Mouse (Mus musculus) embryo, embryonic 10.5 days (tissue): Measurements from ENCODE around the gene Prx.

Experiments
- DNase-seq: peaks from one replicate; pipeline ENCODE4 v3.0.0-alpha.2; 2015; ENCODE audit warnings: low spot score

The Prx gene

DNA sequence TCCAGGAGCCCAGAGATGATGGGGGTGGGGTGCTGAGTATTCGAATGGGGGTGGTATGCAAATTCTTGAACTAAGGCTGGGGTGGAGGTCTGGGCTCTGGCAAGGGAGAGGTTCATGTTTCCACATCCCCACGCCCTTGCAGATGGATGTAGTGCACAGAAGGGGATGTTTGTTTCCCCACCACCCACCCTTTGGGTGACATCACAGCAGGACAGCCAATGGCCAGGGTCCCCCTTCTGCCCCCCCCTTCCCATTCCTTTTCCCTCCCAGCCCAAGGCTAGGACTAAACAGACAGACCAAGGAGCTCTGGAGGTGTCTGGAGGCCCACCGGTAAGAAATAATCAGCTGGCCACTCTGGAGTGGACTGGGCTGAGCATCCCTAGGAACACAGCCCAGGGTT is at the start of gene Prx:
Gene Prx (plus strand): TSS at position 289 of the 400 bp plus-strand sequence.
- no peak for DNase-seq

DNA sequence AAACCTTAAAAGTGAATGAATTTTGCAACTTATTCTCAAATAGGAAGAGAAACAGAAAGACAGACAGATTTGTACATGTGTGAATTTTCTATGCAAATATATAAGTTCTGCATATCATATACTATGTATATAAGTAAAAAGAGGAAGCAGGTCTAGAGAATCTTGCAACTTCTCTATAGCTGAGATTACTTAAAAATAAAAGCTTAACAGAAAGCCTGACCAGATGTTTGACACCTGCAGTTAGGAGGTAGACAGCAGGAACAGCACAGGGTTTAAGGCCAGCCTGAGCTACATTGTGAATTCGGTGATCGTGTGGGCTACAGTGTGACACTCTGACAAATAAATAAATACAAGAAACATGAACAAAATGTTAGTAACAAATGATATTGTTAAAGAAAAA is 47.8 kb upstream of the Prx start:
- no peak for DNase-seq

DNA sequence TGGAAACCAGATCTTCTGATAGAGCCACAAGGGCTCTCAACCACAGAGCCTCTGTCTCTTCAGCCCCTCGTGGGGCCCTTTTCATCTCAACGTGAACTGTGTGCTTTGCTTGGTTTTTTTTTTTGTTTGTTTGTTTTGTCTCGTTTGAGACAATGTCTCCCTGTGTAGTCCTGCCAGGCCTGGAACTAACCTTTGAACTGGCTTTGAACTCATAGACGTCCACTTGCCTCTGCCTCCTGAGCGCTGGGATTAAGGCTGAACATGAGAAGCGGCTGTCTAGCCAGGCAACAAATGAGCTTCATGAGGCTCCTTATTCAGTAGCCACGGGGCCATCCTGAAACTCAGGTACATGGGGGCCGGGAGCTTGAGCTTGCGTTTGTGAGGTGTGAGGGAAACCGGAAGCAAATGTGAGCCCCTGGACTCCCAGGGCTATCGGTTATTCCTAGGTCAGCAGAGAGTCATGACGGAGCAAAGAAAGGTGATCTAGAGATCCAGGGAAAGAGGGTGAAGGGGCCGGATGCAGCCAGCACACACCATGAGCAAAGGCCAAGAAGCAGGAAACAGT is 46.8 kb upstream of the Prx start:
- DNase-seq, result no peak

DNA sequence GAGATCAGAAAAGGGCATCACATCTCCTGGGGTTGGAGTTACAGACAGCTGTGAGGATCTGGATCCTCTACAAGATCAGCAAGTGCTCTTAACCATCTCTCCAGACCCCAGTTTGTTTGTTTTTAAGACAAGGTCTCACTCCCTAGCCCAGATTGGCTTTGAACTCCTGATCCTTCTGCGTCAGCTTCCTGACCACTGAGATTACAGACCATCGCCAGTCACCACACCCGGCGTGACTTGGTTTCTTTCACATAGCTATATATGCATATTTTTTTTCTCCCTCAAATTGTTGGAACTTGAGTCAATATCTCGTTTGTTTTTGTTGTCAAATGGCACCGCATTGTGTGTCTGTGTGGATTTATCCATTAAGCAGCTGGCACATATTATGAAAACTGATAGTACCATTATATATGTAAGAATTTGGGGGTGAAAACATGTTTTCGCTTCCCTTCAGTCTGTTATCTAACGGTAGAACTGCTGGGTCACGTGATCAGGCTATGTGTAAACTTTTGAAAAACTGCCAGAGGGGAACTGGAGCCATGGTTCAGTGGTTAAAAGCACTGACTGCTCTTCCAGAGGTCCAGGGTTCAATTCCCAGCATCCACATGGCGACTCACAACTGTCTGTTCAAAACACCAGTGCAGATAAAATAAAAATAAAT is 44.5 kb upstream of the Prx start:
- no peak for DNase-seq

DNA sequence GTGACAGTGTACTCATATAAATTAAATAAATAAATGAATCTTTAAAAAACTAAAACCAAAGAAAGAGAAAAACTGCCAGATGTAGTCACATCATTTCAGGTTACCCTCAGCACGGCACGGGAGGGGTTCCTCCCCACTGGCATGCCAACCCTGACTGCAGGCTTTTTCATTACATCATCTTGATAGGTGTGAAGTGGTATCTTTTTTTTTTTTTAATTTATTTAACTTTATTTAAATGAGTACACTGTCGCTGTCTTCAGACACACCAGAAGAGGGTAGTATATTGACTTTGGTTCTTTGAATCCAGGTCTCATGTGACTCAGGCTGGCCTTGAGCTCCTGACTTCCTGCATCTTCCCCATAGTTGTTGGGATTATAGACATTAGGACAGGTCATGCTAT is 43.9 kb upstream of the Prx start:
- DNase-seq, result no peak

DNA sequence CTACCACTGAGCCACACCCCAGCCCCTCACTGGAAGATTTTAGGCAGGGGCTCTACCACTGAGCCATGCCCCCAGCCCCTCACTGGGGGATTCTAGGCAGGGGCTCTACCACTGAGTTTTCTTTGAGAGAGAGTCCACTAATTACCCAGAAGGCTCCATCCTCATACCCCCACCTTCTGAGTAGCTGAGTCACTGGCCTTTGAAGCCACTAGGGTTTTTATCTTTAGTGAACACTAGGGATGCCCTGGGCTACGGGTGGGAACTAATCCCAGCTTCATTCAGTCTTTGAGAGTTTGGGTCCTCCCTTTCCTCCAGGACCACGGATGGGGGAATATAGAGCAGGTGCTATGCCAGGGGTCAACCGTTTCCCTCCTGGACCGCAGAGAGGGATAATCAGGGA is 40.5 kb upstream of the Prx start:
- DNase-seq, result no peak

DNA sequence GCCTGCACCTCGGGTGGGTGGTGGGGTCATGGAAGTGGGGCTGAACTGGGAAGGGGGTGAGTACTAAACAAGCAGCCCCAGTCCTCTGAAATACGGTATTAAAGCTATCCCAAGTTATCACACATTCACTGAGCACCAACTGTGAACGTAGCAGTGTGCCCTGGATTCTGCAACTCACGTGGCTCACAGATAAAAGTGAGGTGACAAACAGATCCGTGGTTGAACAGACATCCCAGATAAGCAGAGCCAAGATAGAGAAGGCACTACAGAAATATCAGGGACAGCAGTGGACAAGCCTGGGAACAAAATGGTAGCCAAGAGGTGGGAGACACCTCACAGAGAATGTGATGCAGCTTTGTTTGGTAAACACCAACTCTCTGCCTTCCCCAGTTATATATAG is 39.5 kb upstream of the Prx start:
- no peak for DNase-seq

DNA sequence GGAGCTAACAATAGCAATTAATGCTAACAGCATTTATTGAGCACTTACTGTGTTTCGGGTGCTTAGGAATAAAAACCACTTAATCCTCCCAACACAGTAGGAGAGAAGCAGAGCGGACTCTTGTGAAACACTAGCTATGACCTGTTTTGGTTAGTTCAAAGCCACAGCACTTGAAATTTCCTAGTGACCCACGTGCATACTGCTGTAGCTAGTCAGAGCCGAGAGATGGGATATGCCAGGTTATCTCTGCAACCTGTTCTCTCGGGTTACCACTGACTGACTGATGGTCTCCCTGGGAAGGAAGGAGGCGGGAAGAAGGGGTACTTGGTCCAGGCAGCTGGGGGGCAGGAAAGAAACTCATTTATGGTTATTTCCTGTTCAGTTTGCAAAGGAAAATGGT is 38.6 kb upstream of the Prx start:
- no peak for DNase-seq

DNA sequence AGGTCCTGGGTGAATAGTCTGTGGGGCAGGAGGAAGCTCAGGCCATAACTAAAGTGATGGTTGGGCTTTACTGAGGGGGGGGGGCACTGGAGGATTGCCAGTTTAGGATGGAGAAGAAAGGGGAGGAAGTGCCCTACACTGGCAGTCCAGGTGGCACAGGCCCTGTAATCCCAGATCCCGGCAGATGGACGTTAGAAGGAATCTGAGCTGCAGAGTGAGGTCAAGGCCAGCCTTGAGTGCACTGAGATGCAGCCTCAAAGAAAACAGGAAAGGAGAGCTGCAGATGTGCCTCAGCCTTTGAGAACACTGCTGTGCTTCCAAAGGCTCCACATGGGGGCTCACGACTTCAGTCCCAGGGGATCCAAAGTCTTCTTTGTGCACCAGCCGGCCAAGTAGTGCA is 31.5 kb upstream of the Prx start:
- DNase-seq, result peak; percentile 14

DNA sequence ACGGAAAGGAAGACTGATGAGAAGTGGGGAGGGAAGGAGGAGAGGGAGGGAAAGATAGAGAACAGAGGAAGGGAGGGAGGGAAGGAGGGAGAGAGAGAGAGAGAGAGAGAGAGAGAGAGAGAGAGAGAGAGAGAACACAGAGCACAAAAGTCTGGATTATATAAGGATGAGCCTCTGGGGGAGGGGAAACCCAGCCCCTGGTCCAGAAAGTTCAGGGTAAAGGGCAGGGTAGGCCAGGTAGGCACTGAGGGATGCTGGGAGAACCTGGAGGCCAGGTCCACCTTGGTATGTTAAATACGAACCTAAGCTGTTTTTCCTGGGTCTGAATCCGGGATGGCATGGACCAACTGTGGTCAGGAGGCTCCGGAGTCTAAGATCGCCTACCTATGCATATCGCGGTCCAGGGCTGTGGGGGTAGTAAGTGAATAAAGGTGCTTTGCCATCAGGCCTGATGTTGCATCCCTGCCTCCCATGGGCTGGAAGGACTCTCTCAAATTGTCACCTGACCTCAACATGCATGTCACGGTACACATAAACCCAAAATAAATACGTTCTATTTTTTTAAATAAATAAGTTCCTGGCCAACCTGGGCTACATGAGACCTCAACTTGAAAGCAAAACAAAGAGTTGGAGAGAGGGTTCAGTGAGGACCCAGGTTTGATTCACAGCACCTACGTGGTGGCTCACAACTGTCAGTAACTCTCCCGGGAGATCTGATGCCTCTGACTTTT is 27.6 kb upstream of the Prx start:
- DNase-seq, result no peak

DNA sequence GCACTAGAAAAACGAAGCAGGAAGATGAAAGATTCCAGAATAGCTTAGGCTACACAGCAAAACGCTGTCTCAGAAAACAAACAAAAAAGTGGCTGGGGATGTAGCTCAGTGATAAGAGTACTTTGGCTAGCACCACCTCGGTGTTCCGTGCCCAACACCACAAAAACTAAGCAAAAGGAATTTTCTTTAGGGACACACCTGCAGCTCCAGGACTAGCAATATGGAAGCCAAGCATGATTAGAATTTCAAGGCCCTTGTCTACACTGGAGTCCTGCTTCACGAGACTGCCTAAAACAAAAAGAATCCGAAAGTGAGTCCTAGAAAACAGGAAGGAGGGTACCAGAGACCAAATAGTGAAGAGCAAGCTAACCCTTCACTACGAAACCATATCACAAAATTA is 26.5 kb upstream of the Prx start:
- no peak for DNase-seq

DNA sequence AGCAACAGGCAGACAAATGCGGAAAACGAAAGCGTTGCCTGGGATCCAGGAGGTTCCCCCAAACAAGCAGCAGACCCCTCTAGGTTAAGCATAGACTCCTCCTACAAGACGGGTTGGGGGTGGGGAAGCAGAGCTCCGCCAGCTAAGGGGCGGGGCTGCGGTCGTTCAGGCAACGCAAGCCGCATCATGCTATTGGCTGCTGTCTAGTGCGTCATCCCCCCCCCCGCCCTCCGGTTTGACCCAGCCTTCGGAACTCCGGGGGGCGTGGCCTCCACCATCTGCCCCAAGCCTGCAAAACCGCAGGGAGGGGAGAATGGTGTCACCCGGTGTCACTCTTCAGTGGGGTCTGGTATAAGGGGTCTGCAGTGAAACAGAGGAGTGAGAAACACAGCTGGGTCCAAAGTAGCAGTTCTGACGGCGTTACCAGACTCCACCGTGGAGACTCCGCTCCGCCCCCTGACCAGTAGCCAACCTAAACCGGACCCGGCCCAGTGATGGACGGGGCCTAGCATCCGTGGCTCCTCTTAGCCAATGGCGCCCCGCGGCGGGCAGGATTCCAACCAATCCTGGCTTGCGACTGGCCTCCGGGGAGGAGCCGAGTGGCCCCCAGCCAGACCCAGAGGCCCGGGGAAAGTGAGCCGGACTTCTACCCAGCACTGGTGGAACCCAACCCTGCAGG is 25.8 kb upstream of the Prx start, which contains the start of gene Sertad3:
Gene Sertad3 (plus strand): TSS at position 613 of the 679 bp plus-strand sequence.
- peak; percentile 99 for DNase-seq

DNA sequence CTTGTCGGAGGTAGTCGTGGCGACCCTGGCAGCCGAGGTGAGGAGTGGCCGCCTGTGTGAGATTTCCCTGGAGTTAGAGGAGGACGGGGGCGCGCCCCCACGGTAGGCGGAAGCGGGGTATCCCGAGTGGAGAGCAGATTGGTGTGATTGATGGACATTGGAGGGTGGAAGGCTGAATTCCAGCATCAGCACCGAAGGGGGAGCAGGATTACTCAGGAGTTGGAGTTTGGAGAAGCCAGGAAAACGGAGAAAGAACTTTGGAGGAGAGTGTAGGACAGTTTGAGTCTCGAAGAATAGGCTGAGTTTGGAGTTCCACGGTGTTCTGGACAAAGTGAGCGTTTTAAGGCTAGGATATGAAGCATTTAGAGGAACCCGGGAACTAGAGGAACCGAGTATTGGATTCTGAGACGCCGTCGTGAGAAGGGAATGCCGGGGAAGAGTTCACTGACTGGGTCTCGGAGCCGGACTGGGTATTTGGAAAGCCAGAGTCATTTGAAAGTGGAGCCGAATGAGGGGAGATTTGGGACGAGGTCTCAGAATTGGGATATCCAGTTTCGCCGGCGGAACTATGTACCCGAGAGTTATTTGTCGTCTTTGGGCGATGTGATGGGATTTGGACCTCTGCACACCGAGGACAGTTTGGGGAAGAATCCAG is 25.2 kb upstream of the Prx start:
- no peak for DNase-seq

DNA sequence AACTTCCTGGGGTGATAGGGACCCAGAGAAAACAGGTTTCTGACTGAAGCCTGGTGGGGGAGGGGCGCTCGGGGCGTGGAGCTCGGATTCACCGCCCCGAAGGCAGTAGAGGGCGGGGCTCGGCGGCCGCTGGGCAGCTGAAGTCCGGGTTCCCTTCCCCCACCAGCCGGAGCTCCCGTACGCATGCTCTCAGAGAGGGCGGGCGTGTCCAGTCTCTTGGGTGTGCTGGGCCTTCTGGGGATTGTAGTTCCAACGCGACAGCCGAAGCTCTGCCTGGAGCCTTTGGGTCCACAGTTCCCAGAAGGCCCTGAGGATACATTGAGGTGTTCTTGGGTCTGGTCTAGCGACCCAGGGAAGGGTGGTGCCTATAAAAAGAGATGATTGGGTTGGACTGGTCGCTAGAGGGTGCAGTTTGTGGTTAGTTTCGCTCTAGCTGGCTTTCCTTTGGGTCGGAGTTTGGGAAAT is 24.6 kb upstream of the Prx start:
- peak; percentile 100 for DNase-seq

DNA sequence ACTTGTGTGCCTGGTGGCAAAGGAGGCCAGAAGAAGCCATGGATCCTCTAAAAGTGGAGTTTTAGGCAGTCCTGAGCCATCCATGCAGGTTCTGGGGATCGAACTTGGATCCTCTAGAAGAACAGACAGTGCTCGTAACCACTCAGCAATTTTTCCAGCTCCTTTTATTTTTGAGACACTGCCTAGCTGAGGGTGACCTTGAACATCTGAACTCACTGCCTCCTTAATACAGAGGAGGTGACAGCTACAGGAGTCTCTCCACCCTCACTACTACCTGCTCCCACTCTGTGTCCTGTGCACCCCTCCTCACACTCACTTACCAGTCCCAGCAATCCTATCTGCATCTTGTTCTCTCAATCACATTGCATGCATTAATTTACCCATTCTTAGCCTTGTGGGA is 23.5 kb upstream of the Prx start:
- no peak for DNase-seq

DNA sequence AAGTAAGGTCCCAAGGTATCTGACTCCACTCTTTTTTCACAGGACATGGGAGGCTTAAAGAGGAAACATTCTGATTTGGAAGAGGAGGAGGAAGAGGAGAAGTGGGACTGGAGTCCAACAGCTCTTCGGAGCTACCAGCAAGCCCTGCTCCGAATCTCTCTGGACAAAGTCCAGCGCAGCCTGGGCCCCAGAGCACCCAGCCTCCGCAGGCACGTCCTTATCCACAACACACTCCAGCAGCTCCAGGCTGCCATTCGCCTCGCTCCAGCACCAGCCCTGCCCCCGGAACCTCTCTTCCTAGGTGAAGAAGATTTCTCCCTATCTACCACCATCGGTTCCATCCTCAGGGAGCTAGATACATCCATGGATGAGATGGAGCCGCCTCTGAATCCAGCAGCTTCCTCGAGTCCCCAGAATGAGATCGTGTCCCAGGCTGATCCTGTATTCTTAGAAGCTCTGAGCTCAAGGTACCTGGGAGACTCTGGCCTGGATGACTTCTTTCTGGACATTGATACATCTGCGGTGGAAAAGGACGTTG is 23.0 kb upstream of the Prx start:
- no peak for DNase-seq

DNA sequence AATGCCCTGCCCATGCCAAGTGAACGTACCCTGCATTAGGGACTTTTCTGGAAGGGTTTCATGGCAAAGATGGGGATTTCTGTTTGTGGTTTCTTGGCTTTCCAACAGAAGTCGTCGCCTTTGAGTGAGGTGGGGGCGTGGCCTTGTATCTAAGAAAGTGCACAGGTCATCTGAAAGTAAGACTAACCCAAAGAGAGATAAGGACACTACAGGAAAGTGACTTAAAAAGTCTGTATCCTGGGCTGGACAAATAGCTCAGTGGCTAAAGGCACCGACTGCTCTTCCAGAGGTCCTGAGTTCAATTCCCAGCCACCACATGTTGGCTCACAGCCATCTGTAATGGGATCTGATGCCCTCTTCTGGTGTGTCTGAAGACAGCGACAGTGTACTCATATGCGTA is 20.6 kb upstream of the Prx start:
- DNase-seq, result no peak

DNA sequence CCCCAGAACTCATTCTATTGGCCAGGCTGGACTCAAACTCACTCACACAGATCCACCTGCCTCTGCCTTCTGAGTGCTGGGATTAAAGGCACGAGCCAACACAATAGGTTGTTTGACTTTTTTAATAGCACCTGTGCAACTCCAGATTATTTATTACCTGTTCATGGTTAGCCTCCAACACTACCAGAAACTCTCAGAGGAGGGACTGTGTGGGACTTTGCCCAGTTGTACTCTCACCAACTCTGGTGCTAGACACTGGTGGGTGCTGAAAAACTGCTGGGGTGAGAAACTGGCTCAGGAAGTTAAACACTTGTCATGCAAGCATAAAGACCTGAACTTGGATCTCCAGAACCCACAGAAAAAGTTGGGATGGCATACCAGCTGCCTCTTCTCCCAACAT is 19.4 kb upstream of the Prx start:
- DNase-seq, result no peak

DNA sequence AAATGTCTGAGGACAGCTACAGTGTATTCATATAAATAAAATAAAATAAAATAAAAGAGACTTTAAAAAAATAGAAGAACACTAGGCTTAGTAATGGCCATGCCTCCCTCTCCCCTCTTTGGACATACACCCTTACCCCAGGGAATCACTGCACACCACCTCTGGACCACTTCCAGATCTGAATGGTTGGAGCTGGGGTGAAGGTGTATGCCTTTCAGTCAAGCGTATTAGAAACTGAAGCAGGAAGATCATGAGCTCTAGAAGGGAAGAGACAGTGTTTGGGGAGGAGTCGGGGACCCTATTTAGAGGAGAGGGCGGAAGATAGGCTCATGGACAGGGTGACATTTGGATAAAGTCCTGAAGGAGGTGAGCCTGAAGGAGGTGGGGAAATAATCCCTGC is 18.6 kb upstream of the Prx start:
- no peak for DNase-seq

DNA sequence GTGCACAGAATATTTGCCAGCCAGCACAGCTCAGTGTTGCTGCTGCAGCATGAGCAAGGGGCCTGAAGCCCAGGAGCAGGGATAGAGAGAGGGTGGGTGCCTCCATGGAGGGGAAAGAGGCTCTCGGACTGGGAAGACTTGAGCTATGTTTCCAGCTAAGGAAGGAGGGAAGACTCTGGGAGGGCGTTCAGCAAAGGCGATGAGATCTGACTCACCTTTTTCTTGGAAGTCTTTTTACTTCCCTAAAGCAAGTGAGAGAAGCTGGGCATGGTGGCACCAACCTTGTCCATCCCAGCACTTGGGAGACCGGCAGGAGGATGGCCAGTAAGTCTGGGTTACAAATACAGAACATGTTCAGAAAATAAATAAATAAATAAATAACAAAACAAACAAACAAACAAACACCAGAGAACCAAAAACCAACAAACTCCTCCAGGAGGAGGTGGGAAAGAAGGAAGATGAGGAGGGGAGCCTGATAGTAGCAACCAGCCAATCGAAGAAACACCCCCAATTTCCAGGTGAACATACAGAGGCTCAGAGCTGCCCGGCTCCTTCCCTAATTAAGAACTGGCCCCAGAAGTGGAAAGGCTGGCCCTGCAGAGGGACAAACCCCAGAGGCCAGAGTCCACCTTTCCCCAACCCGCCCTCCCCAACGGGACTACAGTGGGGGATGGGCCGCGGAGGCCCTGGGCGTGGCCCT is 18.0 kb upstream of the Prx start:
- DNase-seq, result no peak

DNA sequence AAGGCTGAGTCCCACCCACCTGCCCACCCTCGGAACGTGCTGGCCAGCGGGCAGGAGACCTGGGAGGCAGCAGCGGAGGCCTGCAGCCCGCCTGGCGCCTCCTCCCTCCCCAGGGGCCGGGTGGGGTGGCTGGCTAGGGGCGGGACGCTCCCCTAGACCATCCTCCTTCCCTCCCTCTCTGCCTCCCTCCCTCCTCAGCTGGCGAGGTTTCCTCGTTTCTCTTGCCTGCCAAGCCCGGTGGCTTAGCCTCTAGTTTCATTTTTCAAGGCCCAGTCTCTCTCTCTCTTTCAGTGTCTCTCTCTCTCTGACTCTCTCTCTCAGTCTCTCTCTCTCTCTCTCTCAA is 17.5 kb upstream of the Prx start:
- DNase-seq, result peak; percentile 85

DNA sequence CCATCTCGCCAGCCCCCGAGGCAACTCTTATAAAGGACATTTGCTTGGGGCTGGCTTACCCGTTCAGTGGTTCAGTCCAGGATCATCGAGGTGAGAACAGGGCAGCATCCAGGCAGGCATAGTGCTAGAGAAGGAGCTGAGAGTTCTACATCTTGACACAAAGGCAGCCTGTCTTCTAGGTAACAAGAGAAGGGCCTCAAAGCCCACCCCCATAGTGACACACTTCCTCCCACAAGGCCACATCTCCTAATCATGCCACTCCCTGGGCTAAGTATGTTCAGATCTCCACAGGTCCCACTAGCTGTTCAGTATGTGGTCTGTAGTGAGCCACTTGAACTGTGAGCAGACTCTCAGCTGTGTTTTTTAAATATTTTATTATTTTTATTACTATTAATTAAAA is 15.3 kb upstream of the Prx start:
- DNase-seq, result no peak
